Mouse (Mus musculus): ENCODE measurements around the gene Ccnf.

- TF ChIP-seq CTCF (conservative IDR thresholded peaks at IDR 0.05; ENCODE audit: low read length) (no peak), NANOG (IDR thresholded peaks at IDR 0.05; ENCODE audit: borderline replicate concordance, low read length) (no peak), POU5F1 (IDR thresholded peaks at IDR 0.05; ENCODE audit: borderline replicate concordance, low read length) (no peak)
These were observed 58.4 kb downstream of the Ccnf start for GRCm38 (mm10) chr17:24192848-24193247.
